Mouse (Mus musculus): ENCODE data around the gene Ireb2. TPM values are rescaled to one million over a fixed set of nuclear protein-coding genes. Genes with fewer than 3 reads are reported as not detected.
A peak's percentile ranks its signal among the peaks of the same experiment; 100 is the strongest.
"Not testable (repeated sequence)": the region's sequence is repeated elsewhere in the genome, so short reads cannot be mapped to it uniquely, and the experiment has no call there.

The Ireb2 gene
- 25.2 and 36.5 TPM in 2 replicates for polyA plus RNA-seq (2012; rRNA removed)

- H3K36me3 ChIP-seq (ENCODE audit: control insufficient read depth, insufficient read depth, low read length), result peaks cover 3% of the 10 kb centered on the region
- TF ChIP-seq POLR2A (IDR thresholded peaks at IDR 0.05; ENCODE audit: control insufficient read depth, low read depth, low read length) (no peak; the same call in none of the 2 replicates), CTCF (IDR thresholded peaks at IDR 0.05; ENCODE audit: control insufficient read depth, insufficient read depth, insufficient replicate concordance, low read depth, low read length) (no peak)
- H3K4me1 ChIP-seq (ENCODE audit: control insufficient read depth, insufficient read depth, low read length), result peaks cover 5% of the 10 kb centered on the region
- H3K4me3 ChIP-seq (ENCODE audit: control insufficient read depth, low read depth, low read length), result peak within 1 kb of the TSS; percentile 96
- H3K27me3 ChIP-seq (ENCODE audit: control insufficient read depth, insufficient read depth, low read length), result no peaks in the 10 kb centered on the region
- peak within 1 kb of the TSS; percentile 94 for H3K27ac ChIP-seq (ENCODE audit: control insufficient read depth, insufficient read depth, low read depth, low read length)
Observed at GRCm38 (mm10) chr9:54863363-54864281, at the start of gene Ireb2. Gene Ireb2, plus strand, starts transcription at chr9:54863789.

- no peak overlapping the region for H3K27ac ChIP-seq (ENCODE audit: control insufficient read depth, insufficient read depth, low read depth, low read length)
- H3K4me1 ChIP-seq (ENCODE audit: control insufficient read depth, insufficient read depth, low read length), result no peaks in the 10 kb centered on the region
- H3K36me3 ChIP-seq (ENCODE audit: control insufficient read depth, insufficient read depth, low read length), result no peaks in the 10 kb centered on the region
- no peak overlapping the region for H3K4me3 ChIP-seq (ENCODE audit: control insufficient read depth, low read depth, low read length)
- no peaks in the 10 kb centered on the region for H3K27me3 ChIP-seq (ENCODE audit: control insufficient read depth, insufficient read depth, low read length)
- no peak for TF ChIP-seq CTCF (IDR thresholded peaks at IDR 0.05; ENCODE audit: control insufficient read depth, insufficient read depth, insufficient replicate concordance, low read depth, low read length)
- no peak for TF ChIP-seq POLR2A (IDR thresholded peaks at IDR 0.05; ENCODE audit: control insufficient read depth, low read depth, low read length)
Observed at GRCm38 (mm10) chr9:54816508-54817201, 46.9 kb upstream of the Ireb2 start.

GRCm38 (mm10) chr9:54821442-54822100 is 42.0 kb upstream of the Ireb2 start:
- Histone ChIP-seq H3K36me3 (ENCODE audit: control insufficient read depth, insufficient read depth, low read length) (no peaks in the 10 kb centered on the region), H3K4me1 (ENCODE audit: control insufficient read depth, insufficient read depth, low read length) (no peaks in the 10 kb centered on the region), H3K27ac (ENCODE audit: control insufficient read depth, insufficient read depth, low read depth, low read length) (no peak overlapping the region), H3K27me3 (ENCODE audit: control insufficient read depth, insufficient read depth, low read length) (no peaks in the 10 kb centered on the region), H3K4me3 (ENCODE audit: control insufficient read depth, low read depth, low read length) (no peak overlapping the region)
- no peak for TF ChIP-seq POLR2A (IDR thresholded peaks at IDR 0.05; ENCODE audit: control insufficient read depth, low read depth, low read length)
- peak; percentile 17; the same call in 1 of the 2 replicates for TF ChIP-seq CTCF (IDR thresholded peaks at IDR 0.05; ENCODE audit: control insufficient read depth, insufficient read depth, insufficient replicate concordance, low read depth, low read length)

- Histone ChIP-seq H3K4me1 (ENCODE audit: control insufficient read depth, insufficient read depth, low read length) (no peaks in the 10 kb centered on the region), H3K36me3 (ENCODE audit: control insufficient read depth, insufficient read depth, low read length) (no peaks in the 10 kb centered on the region), H3K27me3 (ENCODE audit: control insufficient read depth, insufficient read depth, low read length) (no peaks in the 10 kb centered on the region), H3K27ac (ENCODE audit: control insufficient read depth, insufficient read depth, low read depth, low read length) (no peak overlapping the region), H3K4me3 (ENCODE audit: control insufficient read depth, low read depth, low read length) (no peak overlapping the region)
- TF ChIP-seq POLR2A (IDR thresholded peaks at IDR 0.05; ENCODE audit: control insufficient read depth, low read depth, low read length) (no peak), CTCF (IDR thresholded peaks at IDR 0.05; ENCODE audit: control insufficient read depth, insufficient read depth, insufficient replicate concordance, low read depth, low read length) (no peak)
Observed at GRCm38 (mm10) chr9:54829760-54830159, 33.8 kb upstream of the Ireb2 start.

- H3K36me3 ChIP-seq (ENCODE audit: control insufficient read depth, insufficient read depth, low read length), result no peaks in the 10 kb centered on the region
- H3K27ac ChIP-seq (ENCODE audit: control insufficient read depth, insufficient read depth, low read depth, low read length), result no peak overlapping the region
- H3K4me3 ChIP-seq (ENCODE audit: control insufficient read depth, low read depth, low read length), result no peak overlapping the region
- no peaks in the 10 kb centered on the region for H3K27me3 ChIP-seq (ENCODE audit: control insufficient read depth, insufficient read depth, low read length)
- peak; percentile 59; the same call in 1 of the 2 replicates for TF ChIP-seq CTCF (IDR thresholded peaks at IDR 0.05; ENCODE audit: control insufficient read depth, insufficient read depth, insufficient replicate concordance, low read depth, low read length)
- no peak for TF ChIP-seq POLR2A (IDR thresholded peaks at IDR 0.05; ENCODE audit: control insufficient read depth, low read depth, low read length)
- H3K4me1 ChIP-seq (ENCODE audit: control insufficient read depth, insufficient read depth, low read length), result no peaks in the 10 kb centered on the region
Observed at GRCm38 (mm10) chr9:54830624-54831023, 33.0 kb upstream of the Ireb2 start.

GRCm38 (mm10) chr9:54833831-54834230 is 29.8 kb upstream of the Ireb2 start:
- no peaks in the 10 kb centered on the region for H3K27me3 ChIP-seq (ENCODE audit: control insufficient read depth, insufficient read depth, low read length)
- TF ChIP-seq CTCF (IDR thresholded peaks at IDR 0.05; ENCODE audit: control insufficient read depth, insufficient read depth, insufficient replicate concordance, low read depth, low read length), result no peak
- no peak for TF ChIP-seq POLR2A (IDR thresholded peaks at IDR 0.05; ENCODE audit: control insufficient read depth, low read depth, low read length)
- H3K27ac ChIP-seq (ENCODE audit: control insufficient read depth, insufficient read depth, low read depth, low read length), result no peak overlapping the region

GRCm38 (mm10) chr9:54835951-54836717 is 27.5 kb upstream of the Ireb2 start:
- H3K4me1 ChIP-seq (ENCODE audit: control insufficient read depth, insufficient read depth, low read length); H3K27me3 ChIP-seq (ENCODE audit: control insufficient read depth, insufficient read depth, low read length); H3K4me3 ChIP-seq (ENCODE audit: control insufficient read depth, low read depth, low read length); H3K27ac ChIP-seq (ENCODE audit: control insufficient read depth, insufficient read depth, low read depth, low read length); H3K36me3 ChIP-seq (ENCODE audit: control insufficient read depth, insufficient read depth, low read length): not testable (repeated sequence)

More at GRCm38 (mm10) chr9:54833831-54834230, 29.8 kb upstream of the Ireb2 start:
- H3K4me1 ChIP-seq (ENCODE audit: control insufficient read depth, insufficient read depth, low read length), result peaks cover 4% of the 10 kb centered on the region
- no peak overlapping the region for H3K4me3 ChIP-seq (ENCODE audit: control insufficient read depth, low read depth, low read length)
- no peaks in the 10 kb centered on the region for H3K36me3 ChIP-seq (ENCODE audit: control insufficient read depth, insufficient read depth, low read length)
